ENCODE assay signal across 9 mouse cellular contexts in genomic region chr11:32113118-32113826, GRCm38 (mm10).
DNase-seq lines count a peak whose midpoint lies in the region; ATAC-seq lines count a peak whose summit lies in the region.
"Had no signal": no experiment of that assay in that cellular context is flagged by ENCODE, and none has a peak within 500 bp of the region (broad histone marks: within the 10 kb centered on the region; RNA-seq: fewer than 3 reads in every experiment).

No protein-coding gene starts in this region.

- H3K27me3 ChIP-seq in kidney, embryonic 16.5 days (ENCODE audit: insufficient read depth, low read length) = no peaks in the 10 kb centered on the region
- no peaks in the 10 kb centered on the region for H3K27me3 ChIP-seq in hindbrain, embryonic 11.5 days (ENCODE audit: control insufficient read depth, insufficient read depth, low read length)
- no peaks in the 10 kb centered on the region for H3K27me3 ChIP-seq in midbrain, embryonic 12.5 days
- H3K27me3 ChIP-seq: stomach, embryonic 15.5 days had no signal

- H3K36me3 ChIP-seq in kidney, embryonic 16.5 days (ENCODE audit: insufficient read depth, low read length) = no peaks in the 10 kb centered on the region
- no peaks in the 10 kb centered on the region for H3K36me3 ChIP-seq in hindbrain, embryonic 11.5 days (ENCODE audit: control insufficient read depth, insufficient read depth, low read length)
- no peaks in the 10 kb centered on the region for H3K36me3 ChIP-seq in midbrain, embryonic 12.5 days
- H3K36me3 ChIP-seq: stomach, embryonic 15.5 days had no signal

- no peak for DNase-seq in kidney, adult 18-20 months
- peak; percentile 84 for DNase-seq in hindbrain, embryonic 11.5 days (ENCODE audit: low spot score)
- no peak for DNase-seq in gastrocnemius, adult 18-20 months (ENCODE audit: low spot score)
- no peak for DNase-seq in lung, postnatal 36 days
- DNase-seq in adrenal gland, adult 2 months = no peak

- peaks cover 5% of the 10 kb centered on the region; the same call in 1 of the 2 replicates for H3K9me3 ChIP-seq in kidney, embryonic 16.5 days (ENCODE audit: low read length)
- H3K9me3 ChIP-seq in hindbrain, embryonic 11.5 days (ENCODE audit: control insufficient read depth, low read length) = no peaks in the 10 kb centered on the region
- H3K9me3 ChIP-seq in midbrain, embryonic 12.5 days = peaks cover 3% of the 10 kb centered on the region; the same call in 1 of the 2 replicates
- H3K9me3 ChIP-seq: stomach, embryonic 15.5 days had no signal

- H3K4me3 ChIP-seq in kidney, embryonic 16.5 days (ENCODE audit: low read length) = no peak overlapping the region
- no peak overlapping the region for H3K4me3 ChIP-seq in hindbrain, embryonic 11.5 days (ENCODE audit: low read depth, low read length)
- H3K4me3 ChIP-seq in midbrain, embryonic 12.5 days = no peak overlapping the region
- H3K4me3 ChIP-seq: stomach, embryonic 15.5 days had no signal

- 32% methylated on average over 2 of the region's 2 CpGs for WGBS in kidney, embryonic 16.5 days
- WGBS in hindbrain, embryonic 11.5 days = 12% methylated on average over 2 of the region's 2 CpGs
- 8% methylated on average over 2 of the region's 2 CpGs for WGBS in midbrain, embryonic 12.5 days

- H3K9ac ChIP-seq in kidney, embryonic 16.5 days (replicated peaks; ENCODE audit: low read length) = no peak overlapping the region
- H3K9ac ChIP-seq in hindbrain, embryonic 11.5 days (ENCODE audit: low read depth, low read length) = no peak overlapping the region
- no peak overlapping the region; the same call in 1 of the 2 replicates for H3K9ac ChIP-seq in midbrain, embryonic 12.5 days (replicated peaks)
- H3K9ac ChIP-seq: stomach, embryonic 15.5 days had no signal

- peak; percentile 58; the same call in 1 of the 2 replicates for ATAC-seq in kidney, embryonic 16.5 days (ENCODE audit: low FRiP score, low TSS enrichment)
- peak; percentile 46 for ATAC-seq in activated CD4-positive, CD25-positive, alpha-beta regulatory T cell, adult 4 months
- ATAC-seq in hindbrain, embryonic 11.5 days (ENCODE audit: low FRiP score) = peak; percentile 93
- ATAC-seq in midbrain, embryonic 12.5 days (ENCODE audit: low FRiP score, low read depth) = peak; percentile 95

- no peak overlapping the region for H3K4me2 ChIP-seq in kidney, embryonic 16.5 days (replicated peaks; ENCODE audit: low read depth, low read length)
- no peak overlapping the region for H3K4me2 ChIP-seq in hindbrain, embryonic 11.5 days (replicated peaks; ENCODE audit: low read depth, low read length)
- peak overlapping the region; percentile 29 for H3K4me2 ChIP-seq in midbrain, embryonic 12.5 days (replicated peaks)
- H3K4me2 ChIP-seq: stomach, embryonic 15.5 days had no signal

- peaks cover 13% of the 10 kb centered on the region for H3K4me1 ChIP-seq in kidney, embryonic 16.5 days (ENCODE audit: insufficient read depth, low read length)
- peaks cover 5% of the 10 kb centered on the region for H3K4me1 ChIP-seq in hindbrain, embryonic 11.5 days (replicated peaks; ENCODE audit: control insufficient read depth, insufficient read depth, low read length)
- peaks cover 44% of the 10 kb centered on the region for H3K4me1 ChIP-seq in midbrain, embryonic 12.5 days
- H3K4me1 ChIP-seq: stomach, embryonic 15.5 days had no signal

- H3K27ac ChIP-seq in kidney, embryonic 16.5 days (ENCODE audit: low read length) = no peak overlapping the region
- H3K27ac ChIP-seq in hindbrain, embryonic 11.5 days (ENCODE audit: low read depth, low read length) = peak overlapping the region; percentile 80
- peak overlapping the region; percentile 96 for H3K27ac ChIP-seq in midbrain, embryonic 12.5 days (replicated peaks)
- H3K27ac ChIP-seq: stomach, embryonic 15.5 days had no signal
